Mouse (Mus musculus) cerebellum, adult 2 months (tissue): ENCODE results near the gene Hdac4. TPM values are rescaled to one million over a fixed set of nuclear protein-coding genes. Genes with fewer than 3 reads are reported as not detected.
A peak's percentile ranks its signal among the peaks of the same experiment; 100 is the strongest.

ENCODE experiments used
- DNase-seq, 2 experiments: peaks; one replicate each; pipeline ENCODE4 v3.0.0; 2021
- H3K27ac ChIP-seq: fragments of 200-500 bp; 2 replicates; pipeline ENCODE4 v1.5.1; 2012; ENCODE audit warnings: low read length, control low read depth, inconsistent platforms; ENCODE audit not compliant: insufficient read depth
- H3K27me3 ChIP-seq: fragments of 200-500 bp; 2 replicates; pipeline ENCODE4 v1.6.1; 2012; ENCODE audit warnings: inconsistent platforms, mild to moderate bottlenecking, low read length, moderate library complexity; ENCODE audit not compliant: control insufficient read depth, insufficient read depth
- H3K4me1 ChIP-seq: fragments of 200-500 bp; 2 replicates; pipeline ENCODE4 v1.6.1; 2011; ENCODE audit warnings: low read length; ENCODE audit not compliant: control insufficient read depth, insufficient read depth
- H3K4me3 ChIP-seq: fragments of 200-500 bp; replicated peaks from 2 replicates; pipeline ENCODE3; 2011; ENCODE audit warnings: mild to moderate bottlenecking, low read depth, low read length, control low read depth; ENCODE audit not compliant: insufficient read depth
- CTCF ChIP-seq: fragments of 200-500 bp; IDR thresholded peaks from 2 replicates; pipeline ENCODE4 v1.5.1; 2011; ENCODE audit warnings: low read depth, mild to moderate bottlenecking, control low read depth, low read length, moderate library complexity, borderline replicate concordance; ENCODE audit not compliant: insufficient read depth
- POLR2A ChIP-seq: fragments of 200-500 bp; IDR thresholded peaks from 2 replicates; pipeline ENCODE4 v1.6.1; 2011; ENCODE audit warnings: low read length, control low read depth, borderline replicate concordance; ENCODE audit not compliant: insufficient read depth
- WGBS: fragments of 180-500 bp; shearing (Covaris S2); methylation state at CpG from one replicate; pipeline ENCODE4 v1.1.7; 2018; 5-methylcytosine and 5-hydroxymethylcytosine counted together
- polyA plus RNA-seq: library from polyadenylated mRNA; depleted of rRNA; stranded (reverse); fragments of >200 nt; gene quantifications from 2 replicates; pipeline ENCODE4 v1.2.3, GENCODE M21; 2012

The Hdac4 gene
- polyA plus RNA-seq, 1 experiment, result 24.7 TPM

GRCm38 (mm10) chr1:91918257-91918800 is 277.2 kb downstream of the Hdac4 start:
- H3K27me3 ChIP-seq, result no peaks in the 10 kb centered on the region
- no peaks in the 10 kb centered on the region; the same call in 1 of the 2 replicates for H3K4me1 ChIP-seq
- no peak for DNase-seq
- no peak overlapping the region for H3K27ac ChIP-seq
- 64% methylated on average over 10 of the region's 10 CpGs for WGBS
- no peak for TF ChIP-seq CTCF
- TF ChIP-seq POLR2A, result no peak
- no peak overlapping the region for H3K4me3 ChIP-seq

GRCm38 (mm10) chr1:91917596-91917995 is 277.9 kb downstream of the Hdac4 start:
- no peak overlapping the region for H3K27ac ChIP-seq
- TF ChIP-seq POLR2A (no peak), CTCF (no peak)
- 34% methylated on average over 2 of the region's 2 CpGs for whole genome bisulfite sequencing
- no peak for DNase-seq
- no peaks in the 10 kb centered on the region; the same call in 1 of the 2 replicates for H3K4me1 ChIP-seq
- no peak overlapping the region for H3K4me3 ChIP-seq
- H3K27me3 ChIP-seq, result no peaks in the 10 kb centered on the region

DNA sequence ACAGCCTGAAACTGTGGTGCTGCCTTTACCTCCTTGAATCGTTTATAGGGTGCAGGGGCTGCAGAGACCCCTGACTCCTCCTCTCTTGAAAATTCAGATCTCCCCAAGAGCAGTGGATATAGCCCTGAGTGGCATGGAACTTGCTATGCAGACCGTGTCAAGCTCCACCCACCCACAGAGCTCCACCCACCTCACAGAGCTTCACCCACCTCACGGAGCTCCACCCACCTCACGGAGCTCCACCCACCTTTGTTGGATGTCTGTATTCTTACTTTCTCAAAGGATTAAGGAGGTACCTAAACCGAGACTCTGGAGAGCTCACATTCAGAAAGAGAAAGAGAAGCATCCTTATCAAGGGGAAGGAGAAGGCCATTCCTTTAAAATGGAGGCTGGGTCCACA is 279.5 kb downstream of the Hdac4 start:
- WGBS, result 76% methylated on average over 5 of the region's 5 CpGs
- TF ChIP-seq CTCF, result no peak
- TF ChIP-seq POLR2A, result no peak
- DNase-seq, result no peak
- H3K27me3 ChIP-seq, result no peaks in the 10 kb centered on the region
- H3K27ac ChIP-seq, result no peak overlapping the region
- no peak overlapping the region for H3K4me3 ChIP-seq
- H3K4me1 ChIP-seq, result no peaks in the 10 kb centered on the region; the same call in 1 of the 2 replicates

- 33% methylated on average over 3 of the region's 3 CpGs for WGBS
- Histone ChIP-seq H3K27ac (no peak overlapping the region), H3K4me1 (no peaks in the 10 kb centered on the region), H3K4me3 (no peak overlapping the region), H3K27me3 (no peaks in the 10 kb centered on the region)
- DNase-seq, result no peak
- no peak for TF ChIP-seq CTCF
These were observed 280.9 kb downstream of the Hdac4 start for GRCm38 (mm10) chr1:91914648-91915047.

DNA sequence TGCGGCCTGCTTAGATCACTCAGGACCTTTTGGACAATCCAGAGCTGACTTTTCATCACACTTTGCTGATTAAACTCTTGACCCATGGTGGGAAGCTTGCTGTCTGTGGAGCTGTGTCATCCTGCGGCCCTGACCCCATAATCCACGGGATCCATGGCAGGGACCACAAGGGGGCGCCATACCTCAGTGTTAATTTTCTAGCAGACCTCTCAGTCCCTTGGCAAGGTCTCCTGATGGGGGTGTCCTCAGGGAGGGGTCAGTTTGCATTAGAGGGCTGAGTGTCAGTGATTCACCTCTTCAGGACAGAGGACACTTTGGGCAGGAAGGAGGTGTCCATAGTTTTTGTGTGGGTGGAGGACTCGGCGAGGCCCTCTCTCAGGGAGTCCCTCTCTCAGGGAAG is 281.6 kb downstream of the Hdac4 start:
- 61% methylated on average over 6 of the region's 6 CpGs for WGBS
- TF ChIP-seq CTCF, result peak; percentile 62; the same call in 1 of the 2 replicates
- TF ChIP-seq POLR2A, result no peak
- H3K27ac ChIP-seq, result no peak overlapping the region
- H3K4me1 ChIP-seq, result no peaks in the 10 kb centered on the region
- peak; percentile 26 to 49 for DNase-seq
- no peak overlapping the region for H3K4me3 ChIP-seq
- no peaks in the 10 kb centered on the region for H3K27me3 ChIP-seq

DNA sequence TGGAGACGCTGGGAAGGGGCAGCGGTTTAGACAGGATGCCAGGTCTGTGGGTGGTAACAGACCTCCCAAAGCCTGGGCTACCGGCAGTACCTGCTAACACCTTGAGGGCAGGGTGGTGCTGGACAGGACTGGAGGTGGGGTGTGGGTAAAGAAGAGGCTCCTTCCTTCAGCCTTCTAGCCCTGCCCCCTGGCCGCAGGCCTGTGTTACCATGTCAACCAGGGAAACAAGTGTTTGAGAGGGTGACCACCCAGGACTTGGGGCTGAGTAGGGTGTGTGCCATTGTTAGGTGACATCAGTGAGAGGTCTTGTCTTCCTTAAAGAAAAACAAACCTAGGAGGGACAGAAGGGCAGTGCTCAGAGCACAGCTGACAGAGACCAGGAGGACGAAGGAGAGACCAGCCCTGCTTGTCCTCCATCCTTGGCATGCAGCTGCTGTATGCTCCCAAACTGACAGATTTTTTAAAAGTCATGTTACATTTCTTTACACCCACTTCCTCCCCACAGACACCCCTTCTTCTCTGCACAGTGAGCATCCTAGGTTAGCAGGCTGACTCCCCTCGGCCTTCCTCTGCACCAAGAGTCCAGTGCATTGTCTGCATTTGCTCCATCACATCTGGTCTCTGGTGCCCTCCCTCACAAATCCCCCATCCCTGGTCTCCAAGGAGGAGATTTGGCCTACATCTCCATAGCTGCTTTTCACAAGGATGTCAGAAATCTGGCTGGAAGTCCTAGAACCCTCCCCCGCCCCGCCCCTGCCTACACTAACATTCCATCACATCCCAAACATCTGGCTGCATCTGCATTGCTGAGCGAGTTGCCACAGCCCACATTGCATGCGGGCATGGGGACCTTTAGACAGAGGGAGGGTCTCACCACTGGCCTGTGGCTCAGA is 283.0 kb downstream of the Hdac4 start:
- no peak overlapping the region for H3K27ac ChIP-seq
- WGBS, result 62% methylated on average over 10 of the region's 10 CpGs

GRCm38 (mm10) chr1:91905268-91905667 is 290.2 kb downstream of the Hdac4 start:
- DNase-seq, result peak in 1 of 2 experiments; percentile 31
- no peak overlapping the region for H3K4me3 ChIP-seq
- no peaks in the 10 kb centered on the region for H3K27me3 ChIP-seq
- H3K4me1 ChIP-seq, result peaks cover 34% of the 10 kb centered on the region
- TF ChIP-seq POLR2A, result no peak
- no peak for TF ChIP-seq CTCF
- no peak overlapping the region for H3K27ac ChIP-seq
- 64% methylated on average over 6 of the region's 6 CpGs for WGBS

More for the DNA sequence above, 283.0 kb downstream of the Hdac4 start:
- no peaks in the 10 kb centered on the region for H3K4me1 ChIP-seq
- no peak overlapping the region for H3K4me3 ChIP-seq
- no peak for TF ChIP-seq POLR2A
- no peak for TF ChIP-seq CTCF
- H3K27me3 ChIP-seq, result no peaks in the 10 kb centered on the region
- no peak for DNase-seq
